Mouse (Mus musculus): ENCODE results near the gene Rasgef1b.

Rasgef1b gene

GRCm38 (mm10) chr5:99728649-99729212 is at the start of gene Rasgef1b:
Gene Rasgef1b (minus strand): TSS chr5:99729065.
- DNase-seq (ENCODE audit: low spot score), result no peak

DNA sequence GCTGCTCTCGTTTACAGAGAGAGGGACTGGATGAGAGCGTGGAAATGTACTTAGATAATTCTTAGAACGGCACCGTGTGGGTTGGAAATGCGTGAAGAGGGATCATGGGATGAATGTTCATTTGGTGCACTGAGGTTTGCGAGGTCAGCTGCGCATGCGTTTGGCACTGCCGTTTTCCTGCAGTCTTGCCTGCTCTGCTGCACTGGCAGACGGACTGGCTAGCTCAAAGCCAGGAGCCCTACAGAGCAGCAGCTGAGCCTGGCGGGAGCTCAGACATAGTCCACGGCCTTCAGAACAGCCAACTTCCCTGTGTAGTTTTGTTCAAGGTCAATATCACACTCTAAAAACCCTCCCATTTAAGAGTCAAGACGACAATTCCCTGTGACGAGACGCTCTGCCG is 46.5 kb upstream of the Rasgef1b start:
- no peak for DNase-seq (ENCODE audit: low spot score)

DNA sequence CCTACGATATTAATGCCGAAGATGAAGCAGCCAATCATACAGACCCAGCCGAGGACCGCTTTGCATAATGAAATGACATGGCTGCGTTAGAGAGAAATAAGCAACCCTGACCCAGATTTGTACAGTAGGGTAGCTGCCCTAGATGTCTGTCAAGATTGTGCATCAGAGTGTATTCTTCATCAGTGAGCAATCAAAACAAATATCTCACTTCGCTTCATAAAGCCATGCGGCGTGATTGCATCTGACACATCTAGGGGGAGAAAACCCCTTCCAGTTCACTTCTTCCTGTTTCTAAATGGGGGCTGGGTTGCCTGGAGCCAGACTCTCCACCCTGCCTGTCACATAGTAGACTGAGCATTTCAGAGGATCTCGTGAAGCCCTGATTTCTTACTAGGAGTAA is 44.4 kb upstream of the Rasgef1b start:
- DNase-seq (ENCODE audit: low spot score), result no peak

DNA sequence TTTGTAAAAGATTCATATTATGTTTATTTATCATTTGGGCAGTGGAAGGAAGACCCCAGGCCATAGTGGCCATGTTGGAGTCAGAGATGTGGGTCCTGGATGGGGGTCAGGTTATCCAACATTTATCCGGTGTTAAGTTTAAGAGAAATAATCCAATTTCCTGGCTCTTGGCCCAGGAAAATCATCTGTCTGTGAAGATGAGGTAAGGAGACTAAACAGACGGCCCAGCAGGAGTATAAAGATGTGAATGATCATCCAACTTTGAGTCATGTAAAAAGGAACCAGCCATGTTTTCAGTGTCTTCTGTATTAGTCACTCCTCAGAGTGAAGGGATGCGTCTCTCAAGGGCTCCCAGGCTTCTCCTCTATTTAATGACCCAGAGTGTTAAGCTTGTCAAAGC is 35.4 kb upstream of the Rasgef1b start:
- DNase-seq (ENCODE audit: low spot score), result no peak

DNA sequence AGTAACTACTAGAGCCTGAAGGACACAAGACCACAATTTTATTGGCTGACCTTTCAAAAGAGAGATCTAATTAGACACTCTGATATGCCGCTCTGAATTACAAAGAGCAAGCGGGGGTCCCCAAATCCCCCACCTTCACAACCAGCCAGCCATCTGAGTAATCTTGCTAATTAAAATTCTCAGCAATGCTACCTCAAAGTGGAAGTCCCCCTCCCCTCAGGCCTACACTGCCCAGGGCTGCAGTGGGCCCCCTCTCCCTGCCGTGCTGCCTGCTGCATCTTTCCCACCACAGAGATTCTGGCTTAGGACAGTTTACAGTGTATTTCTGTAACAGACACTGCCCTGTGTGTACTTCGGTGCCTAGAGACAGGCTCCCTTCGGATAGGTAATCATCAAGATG is 30.0 kb upstream of the Rasgef1b start:
- no peak for DNase-seq (ENCODE audit: low spot score)

DNA sequence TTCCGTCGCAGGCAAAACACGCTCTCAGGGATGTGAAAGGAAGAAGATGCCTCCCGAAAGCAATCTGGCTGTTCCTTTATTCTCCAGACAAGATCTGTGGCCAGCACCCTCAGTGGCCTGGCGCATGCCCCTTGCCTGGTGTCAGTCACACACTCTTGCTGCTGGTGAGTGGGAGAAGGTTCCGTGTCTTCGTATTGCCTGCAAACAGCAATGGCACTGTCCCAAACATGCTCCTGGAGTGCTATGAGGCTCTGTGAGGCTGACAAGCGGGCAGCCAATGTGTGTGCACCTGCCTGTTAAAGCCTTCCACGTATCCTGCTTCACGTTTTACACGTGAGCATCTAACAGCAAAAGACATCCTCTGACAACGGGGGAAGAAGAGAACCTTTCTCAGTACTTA is 25.0 kb upstream of the Rasgef1b start:
- DNase-seq (ENCODE audit: low spot score), result no peak

- no peak for DNase-seq (ENCODE audit: low spot score)
Measured at GRCm38 (mm10) chr5:99753368-99753767, 24.5 kb upstream of the Rasgef1b start.

DNA sequence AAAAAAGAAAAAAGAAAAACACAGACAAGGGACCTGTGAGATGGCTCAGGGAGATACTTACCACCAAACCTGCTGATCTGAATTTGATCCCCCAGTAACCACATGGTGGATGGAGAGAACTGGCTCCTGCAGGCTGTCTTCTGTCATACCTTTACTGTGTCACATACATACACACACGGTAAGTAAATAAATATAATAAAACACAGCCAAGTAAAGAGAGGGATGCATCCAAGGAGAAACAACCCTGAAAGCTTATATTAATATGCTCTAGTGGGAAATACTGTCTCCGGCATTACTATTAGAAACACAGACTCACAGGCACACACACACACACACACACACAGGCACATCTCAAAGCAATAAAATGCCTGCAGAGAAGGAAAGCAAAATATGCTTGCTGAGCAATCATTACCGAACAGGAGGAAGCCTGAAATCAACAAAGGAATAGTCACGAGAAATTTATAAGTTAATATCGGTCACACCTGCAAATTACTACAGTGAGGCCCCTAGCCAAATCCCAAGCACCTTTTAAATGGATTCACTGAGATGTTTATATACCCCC is 23.9 kb upstream of the Rasgef1b start:
- DNase-seq (ENCODE audit: low spot score), result no peak

GRCm38 (mm10) chr5:99748417-99748816 is 19.6 kb upstream of the Rasgef1b start:
- DNase-seq (ENCODE audit: low spot score), result no peak

GRCm38 (mm10) chr5:99746087-99746486 is 17.2 kb upstream of the Rasgef1b start:
- no peak for DNase-seq (ENCODE audit: low spot score)

DNA sequence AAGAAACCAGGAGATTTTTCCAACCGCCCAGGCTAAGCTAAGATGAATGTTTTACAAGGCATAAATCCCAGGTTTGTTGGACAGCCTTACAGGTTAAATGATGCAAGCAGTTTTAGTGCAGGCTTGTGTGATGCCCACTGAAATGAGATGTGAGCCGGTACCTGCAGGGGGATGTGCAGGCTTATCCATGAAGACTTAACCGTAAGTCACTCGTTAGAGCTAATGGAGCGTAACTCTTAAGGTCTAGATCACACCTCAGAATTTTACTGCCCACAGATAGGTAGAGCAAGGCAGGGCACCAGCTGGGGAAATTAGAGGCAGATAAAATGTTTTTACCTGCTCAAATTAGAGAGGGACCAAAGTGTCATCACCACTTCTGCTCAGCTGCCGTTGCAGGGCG is 14.0 kb upstream of the Rasgef1b start:
- DNase-seq (ENCODE audit: low spot score), result no peak

DNA sequence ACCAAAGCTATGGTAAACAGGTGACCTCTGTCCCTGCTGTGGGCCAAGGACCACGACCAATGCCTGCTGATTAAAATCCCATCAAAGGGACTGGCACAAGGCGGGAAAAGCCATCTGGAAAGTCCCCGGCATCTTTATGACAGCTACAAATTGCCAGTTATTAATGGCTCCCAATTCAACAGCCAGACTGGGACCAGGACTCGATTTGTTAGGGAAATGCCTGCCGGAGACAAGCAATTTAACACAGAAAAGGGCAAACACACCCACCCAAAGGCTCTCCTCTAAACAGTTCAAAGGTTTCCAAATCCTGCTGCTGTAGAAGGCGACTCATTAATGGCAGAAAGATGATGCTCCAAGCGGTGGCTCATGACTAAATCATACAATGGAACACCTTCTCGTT is 13.2 kb upstream of the Rasgef1b start:
- DNase-seq (ENCODE audit: low spot score), result no peak

- DNase-seq (ENCODE audit: low spot score), result no peak
Measured at GRCm38 (mm10) chr5:99737937-99738727, 9.3 kb upstream of the Rasgef1b start.

GRCm38 (mm10) chr5:99729931-99730330 is 1.1 kb upstream of the Rasgef1b start:
- DNase-seq (ENCODE audit: low spot score), result no peak

- DNase-seq (ENCODE audit: low spot score), result no peak
Measured at GRCm38 (mm10) chr5:99729361-99729882, 557 bp upstream of the Rasgef1b start.

DNA sequence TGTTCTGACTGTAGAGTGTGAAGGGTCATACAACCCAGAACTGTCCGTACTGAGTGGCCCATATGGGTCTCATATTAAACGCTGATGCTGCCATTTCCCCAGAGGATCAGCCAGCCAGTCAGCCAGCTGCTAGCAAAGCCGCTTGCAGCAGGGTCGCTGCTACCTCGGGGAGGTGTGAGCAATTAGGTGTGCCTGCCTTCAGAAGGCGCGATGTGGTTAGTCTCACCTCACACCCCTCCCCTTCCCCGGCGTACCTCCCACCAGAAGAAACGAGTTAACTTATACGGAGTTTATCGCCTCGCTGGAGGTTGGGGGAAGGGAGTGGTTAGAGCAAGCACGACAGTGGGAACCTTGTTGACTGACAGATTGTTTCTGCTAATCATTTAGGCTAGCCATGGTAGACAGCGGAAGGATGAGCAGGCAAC is 826 bp downstream of the Rasgef1b start:
- DNase-seq (ENCODE audit: low spot score), result no peak

DNA sequence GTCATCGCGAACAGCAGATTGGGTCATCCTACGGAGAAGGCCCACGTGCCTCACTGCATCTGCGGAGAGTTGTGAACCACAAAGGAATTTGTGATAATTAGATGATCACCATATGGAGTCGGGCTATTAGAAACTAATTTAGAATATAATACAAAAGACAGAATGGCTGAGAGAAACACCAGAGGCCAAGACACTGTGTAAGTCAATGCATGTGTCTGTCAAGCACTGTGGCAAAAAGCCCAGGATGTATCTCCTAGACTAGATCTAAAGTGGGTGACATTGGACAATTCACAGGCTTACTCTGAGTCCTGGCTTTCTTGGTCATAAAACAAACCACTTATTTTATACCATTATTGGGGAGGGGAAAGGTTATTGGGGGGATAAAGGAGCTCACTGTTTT is 4.9 kb downstream of the Rasgef1b start:
- no peak for DNase-seq (ENCODE audit: low spot score)

GRCm38 (mm10) chr5:99722310-99722709 is 6.6 kb downstream of the Rasgef1b start:
- no peak for DNase-seq (ENCODE audit: low spot score)

- no peak for DNase-seq (ENCODE audit: low spot score)
Measured at GRCm38 (mm10) chr5:99720554-99720953, 8.3 kb downstream of the Rasgef1b start.

GRCm38 (mm10) chr5:99717917-99718316 is 10.9 kb downstream of the Rasgef1b start:
- no peak for DNase-seq (ENCODE audit: low spot score)

DNA sequence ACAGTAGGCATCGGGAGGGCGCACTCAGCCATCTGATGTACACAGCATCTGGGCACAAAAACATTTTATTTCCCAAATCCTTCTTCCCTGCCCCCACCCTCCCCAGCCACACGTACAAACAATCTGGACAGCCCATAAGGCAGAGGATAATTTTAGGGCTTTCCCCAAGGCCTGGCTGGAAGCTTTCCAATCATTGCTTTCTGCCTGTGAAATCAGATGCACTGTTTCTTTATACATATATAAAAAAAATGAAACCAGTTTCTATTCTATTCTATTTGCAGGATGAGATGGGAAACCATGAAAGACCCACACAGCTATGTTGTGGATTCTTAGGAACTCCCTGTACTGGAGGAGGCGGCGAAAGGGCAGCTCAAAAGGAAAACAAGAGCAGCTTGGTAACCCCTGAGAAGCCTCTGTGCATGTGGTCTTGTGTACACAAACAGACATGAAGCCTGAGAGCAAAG is 13.6 kb downstream of the Rasgef1b start:
- DNase-seq (ENCODE audit: low spot score), result no peak

GRCm38 (mm10) chr5:99711947-99712346 is 16.9 kb downstream of the Rasgef1b start:
- DNase-seq (ENCODE audit: low spot score), result no peak

- DNase-seq (ENCODE audit: low spot score), result no peak
Measured at GRCm38 (mm10) chr5:99708706-99709105, 20.2 kb downstream of the Rasgef1b start.
